Mouse (Mus musculus) heart, embryonic 13.5 days (tissue): ENCODE results near the gene Bag3. TPM values are rescaled to one million over a fixed set of nuclear protein-coding genes. Genes with fewer than 3 reads are reported as not detected.
A peak's percentile ranks its signal among the peaks of the same experiment; 100 is the strongest.
"Not testable (repeated sequence)": the region's sequence is repeated elsewhere in the genome, so short reads cannot be mapped to it uniquely, and the experiment has no call there.

Experiments
- ATAC-seq: fragments of 200-750 bp; cut with Nextera tagmentation; 2 replicates; pipeline ENCODE4 v1.8.0; 2017; ENCODE audit warnings: moderate TSS enrichment; ENCODE audit not compliant: insufficient number of reproducible peaks, low FRiP score, low TSS enrichment; ENCODE audit errors: extremely low read depth
- H3K27ac ChIP-seq: fragments of 300-500 bp; sonication (generic); replicated peaks from 2 replicates; pipeline ENCODE4 v1.5.1; 2015; ENCODE audit warnings: moderate library complexity, mild to moderate bottlenecking, inconsistent platforms
- H3K27me3 ChIP-seq: fragments of 300-500 bp; sonication (generic); replicated peaks from 2 replicates; pipeline ENCODE4 v1.6.1; 2015; ENCODE audit warnings: mild to moderate bottlenecking, inconsistent platforms
- H3K36me3 ChIP-seq: fragments of 300-500 bp; sonication (generic); 2 replicates; pipeline ENCODE4 v1.6.1; 2015; ENCODE audit warnings: mild to moderate bottlenecking, inconsistent platforms
- H3K4me1 ChIP-seq: fragments of 300-500 bp; sonication (generic); 2 replicates; pipeline ENCODE4 v1.6.1; 2015; ENCODE audit warnings: inconsistent platforms
- H3K4me2 ChIP-seq: fragments of 300-500 bp; sonication (generic); 2 replicates; pipeline ENCODE4 v1.6.1; 2015; ENCODE audit warnings: inconsistent platforms, mild to moderate bottlenecking, moderate library complexity
- H3K4me3 ChIP-seq: fragments of 300-500 bp; sonication (generic); 2 replicates; pipeline ENCODE4 v1.5.1; 2015; ENCODE audit warnings: moderate library complexity, mild to moderate bottlenecking, inconsistent platforms
- H3K9ac ChIP-seq: fragments of 300-500 bp; sonication (generic); 2 replicates; pipeline ENCODE4 v1.6.1; 2015; ENCODE audit warnings: inconsistent platforms, mild to moderate bottlenecking, moderate library complexity
- H3K9me3 ChIP-seq: fragments of 300-500 bp; sonication (generic); 2 replicates; pipeline ENCODE4 v1.6.1; 2016; ENCODE audit warnings: inconsistent platforms
- WGBS: fragments of 180-500 bp; shearing (Covaris S2); methylation state at CpG from one replicate; pipeline ENCODE4 v1.1.7; 2015; ENCODE audit warnings: mixed read lengths; 5-methylcytosine and 5-hydroxymethylcytosine counted together
- polyA plus RNA-seq: library from polyadenylated mRNA; unstranded; fragments of >200 nt; fragmentation: Nextera tagmentation; extraction: Ambion mirVana; gene quantifications from 2 replicates; pipeline ENCODE4 v1.2.1, GENCODE M21; 2015

The Bag3 gene
- polyA plus RNA-seq, 1 experiment from 2014 or later: 21.5 TPM

GRCm38 (mm10) chr7:128569429-128569828 lies 46.0 kb downstream of the Bag3 start:
- not testable (repeated sequence) for ATAC-seq, H3K36me3 ChIP-seq, H3K9ac ChIP-seq, H3K27ac ChIP-seq, H3K4me1 ChIP-seq, H3K4me2 ChIP-seq, H3K9me3 ChIP-seq, H3K4me3 ChIP-seq, H3K27me3 ChIP-seq
- 84% methylated on average over 2 of the region's 2 CpGs for WGBS

- H3K36me3 ChIP-seq: no peaks in the 10 kb centered on the region
- 84% methylated on average over 8 of the region's 8 CpGs for WGBS
- H3K4me1 ChIP-seq: no peaks in the 10 kb centered on the region
- H3K9me3 ChIP-seq: no peaks in the 10 kb centered on the region
- H3K9ac ChIP-seq: no peak overlapping the region
- H3K27ac ChIP-seq: no peak overlapping the region
- no peak for ATAC-seq
- H3K27me3 ChIP-seq: no peaks in the 10 kb centered on the region
- no peak overlapping the region for H3K4me2 ChIP-seq
- H3K4me3 ChIP-seq: no peak overlapping the region
Measured at GRCm38 (mm10) chr7:128569987-128570656, 46.7 kb downstream of the Bag3 start.

GRCm38 (mm10) chr7:128570657-128571056 lies 47.2 kb downstream of the Bag3 start:
- not testable (repeated sequence) for H3K9ac ChIP-seq, H3K4me3 ChIP-seq, H3K4me2 ChIP-seq, ATAC-seq, H3K27me3 ChIP-seq, H3K36me3 ChIP-seq, H3K9me3 ChIP-seq, H3K27ac ChIP-seq, H3K4me1 ChIP-seq
- 79% methylated on average over 7 of the region's 7 CpGs for WGBS

GRCm38 (mm10) chr7:128572030-128572429 lies 48.6 kb downstream of the Bag3 start:
- H3K4me2 ChIP-seq: no peak overlapping the region
- no peaks in the 10 kb centered on the region for H3K27me3 ChIP-seq
- no peak overlapping the region for H3K4me3 ChIP-seq
- H3K36me3 ChIP-seq: no peaks in the 10 kb centered on the region
- no peaks in the 10 kb centered on the region for H3K9me3 ChIP-seq
- H3K27ac ChIP-seq: no peak overlapping the region
- WGBS: 84% methylated on average over 4 of the region's 4 CpGs
- H3K4me1 ChIP-seq: no peaks in the 10 kb centered on the region
- no peak overlapping the region for H3K9ac ChIP-seq
- no peak for ATAC-seq

GRCm38 (mm10) chr7:128575211-128575610 lies 51.8 kb downstream of the Bag3 start:
- 84% methylated on average over 5 of the region's 5 CpGs for WGBS
- H3K4me2 ChIP-seq: no peak overlapping the region
- H3K9me3 ChIP-seq: no peaks in the 10 kb centered on the region
- no peaks in the 10 kb centered on the region for H3K27me3 ChIP-seq
- no peak overlapping the region for H3K27ac ChIP-seq
- no peak overlapping the region for H3K4me3 ChIP-seq
- H3K36me3 ChIP-seq: no peaks in the 10 kb centered on the region
- no peaks in the 10 kb centered on the region for H3K4me1 ChIP-seq
- ATAC-seq: no peak
- H3K9ac ChIP-seq: no peak overlapping the region

- no peak overlapping the region for H3K9ac ChIP-seq
- H3K36me3 ChIP-seq: no peaks in the 10 kb centered on the region
- H3K27ac ChIP-seq: no peak overlapping the region
- H3K27me3 ChIP-seq: no peaks in the 10 kb centered on the region
- no peak overlapping the region for H3K4me2 ChIP-seq
- H3K4me1 ChIP-seq: no peaks in the 10 kb centered on the region
- H3K9me3 ChIP-seq: no peaks in the 10 kb centered on the region
- WGBS: 71% methylated on average over 2 of the region's 2 CpGs
- no peak overlapping the region for H3K4me3 ChIP-seq
- no peak for ATAC-seq
Measured at GRCm38 (mm10) chr7:128575794-128576193, 52.4 kb downstream of the Bag3 start.

GRCm38 (mm10) chr7:128577607-128578006 lies 54.2 kb downstream of the Bag3 start:
- WGBS: 29% methylated on average over 1 of the region's 1 CpGs

GRCm38 (mm10) chr7:128578199-128578945 lies 55.0 kb downstream of the Bag3 start:
- no peaks in the 10 kb centered on the region for H3K36me3 ChIP-seq
- ATAC-seq: no peak
- no peaks in the 10 kb centered on the region for H3K27me3 ChIP-seq
- H3K27ac ChIP-seq: no peak overlapping the region
- H3K9me3 ChIP-seq: no peaks in the 10 kb centered on the region
- peaks cover 20% of the 10 kb centered on the region for H3K4me1 ChIP-seq
- H3K4me3 ChIP-seq: no peak overlapping the region
- WGBS: 79% methylated on average over 10 of the region's 10 CpGs
- H3K9ac ChIP-seq: no peak overlapping the region
- no peak overlapping the region for H3K4me2 ChIP-seq

More at GRCm38 (mm10) chr7:128577607-128578006, 54.2 kb downstream of the Bag3 start:
- Histone ChIP-seq H3K9ac (no peak overlapping the region), H3K27me3 (no peaks in the 10 kb centered on the region), H3K27ac (no peak overlapping the region), H3K4me2 (no peak overlapping the region), H3K4me3 (no peak overlapping the region), H3K4me1 (peaks cover 12% of the 10 kb centered on the region), H3K36me3 (no peaks in the 10 kb centered on the region), H3K9me3 (no peaks in the 10 kb centered on the region)
- no peak for ATAC-seq

GRCm38 (mm10) chr7:128579381-128579780 lies 56.0 kb downstream of the Bag3 start:
- no peak overlapping the region for H3K9ac ChIP-seq
- H3K9me3 ChIP-seq: no peaks in the 10 kb centered on the region
- H3K27ac ChIP-seq: no peak overlapping the region
- WGBS: 67% methylated on average over 2 of the region's 2 CpGs
- no peak for ATAC-seq
- H3K4me2 ChIP-seq: no peak overlapping the region
- no peaks in the 10 kb centered on the region for H3K36me3 ChIP-seq
- peaks cover 22% of the 10 kb centered on the region for H3K4me1 ChIP-seq
- no peaks in the 10 kb centered on the region for H3K27me3 ChIP-seq
- no peak overlapping the region for H3K4me3 ChIP-seq

- Histone ChIP-seq H3K4me2 (no peak overlapping the region), H3K9ac (no peak overlapping the region), H3K4me3 (no peak overlapping the region), H3K36me3 (no peaks in the 10 kb centered on the region), H3K9me3 (no peaks in the 10 kb centered on the region), H3K27me3 (no peaks in the 10 kb centered on the region), H3K4me1 (peaks cover 22% of the 10 kb centered on the region), H3K27ac (no peak overlapping the region)
- ATAC-seq: no peak
- 76% methylated on average over 6 of the region's 6 CpGs for WGBS
Measured at GRCm38 (mm10) chr7:128580318-128580717, 56.9 kb downstream of the Bag3 start.

GRCm38 (mm10) chr7:128581864-128582484 lies 58.6 kb downstream of the Bag3 start:
- 66% methylated on average over 15 of the region's 15 CpGs for WGBS
- no peak overlapping the region for H3K9ac ChIP-seq
- ATAC-seq: 0 out of 2 replicates have a peak, but pooled peaks have one; percentile 48
- H3K27me3 ChIP-seq: no peaks in the 10 kb centered on the region
- H3K4me2 ChIP-seq: no peak overlapping the region
- no peaks in the 10 kb centered on the region for H3K36me3 ChIP-seq
- H3K9me3 ChIP-seq: no peaks in the 10 kb centered on the region
- H3K4me3 ChIP-seq: no peak overlapping the region
- H3K4me1 ChIP-seq: peaks cover 22% of the 10 kb centered on the region
- peak overlapping the region; percentile 74 for H3K27ac ChIP-seq
